Mouse (Mus musculus): ENCODE data around the gene Slc25a13.

The Slc25a13 gene

DNA sequence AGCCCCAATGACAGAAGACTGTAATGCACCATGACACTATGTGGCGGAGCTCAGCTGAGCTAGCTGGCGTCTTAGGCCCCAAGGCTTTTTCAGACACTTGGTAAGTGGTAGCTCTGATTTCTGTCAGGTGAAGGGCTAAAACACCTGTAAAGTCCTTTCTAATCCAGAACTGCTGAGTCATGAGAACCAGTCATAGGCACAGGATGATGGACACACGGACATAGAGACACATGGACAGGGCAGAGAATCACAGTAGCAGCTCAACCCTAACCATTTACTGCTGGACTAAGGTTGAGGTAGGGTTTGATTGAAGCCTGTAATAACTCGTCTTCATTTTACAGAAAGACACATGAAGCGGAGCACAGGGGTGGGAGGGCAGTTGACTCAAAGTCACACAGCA is 95.1 kb downstream of the Slc25a13 start:
- DNase-seq (ENCODE audit: extremely low spot score, low read depth, low spot score), result no peak

DNA sequence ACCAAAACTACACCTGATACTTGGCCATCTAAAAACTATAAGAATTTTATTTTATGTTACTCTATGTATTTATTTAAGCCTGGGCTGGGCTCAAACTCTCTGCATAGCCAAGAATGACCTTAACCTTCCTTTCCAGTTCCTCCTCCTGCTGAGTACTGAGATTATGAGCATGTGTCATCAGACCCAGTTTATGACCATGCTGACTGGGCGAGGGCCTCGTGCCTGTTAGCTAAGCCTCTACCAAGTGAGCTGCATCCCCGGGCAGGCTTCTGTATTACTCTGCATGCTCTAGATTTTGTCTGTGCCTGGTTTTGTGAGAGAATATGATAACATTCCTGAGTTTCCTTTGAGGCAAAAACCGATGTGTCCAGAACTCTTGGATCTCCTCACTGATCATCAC is 96.1 kb downstream of the Slc25a13 start:
- DNase-seq (ENCODE audit: extremely low spot score, low read depth, low spot score), result no peak

DNA sequence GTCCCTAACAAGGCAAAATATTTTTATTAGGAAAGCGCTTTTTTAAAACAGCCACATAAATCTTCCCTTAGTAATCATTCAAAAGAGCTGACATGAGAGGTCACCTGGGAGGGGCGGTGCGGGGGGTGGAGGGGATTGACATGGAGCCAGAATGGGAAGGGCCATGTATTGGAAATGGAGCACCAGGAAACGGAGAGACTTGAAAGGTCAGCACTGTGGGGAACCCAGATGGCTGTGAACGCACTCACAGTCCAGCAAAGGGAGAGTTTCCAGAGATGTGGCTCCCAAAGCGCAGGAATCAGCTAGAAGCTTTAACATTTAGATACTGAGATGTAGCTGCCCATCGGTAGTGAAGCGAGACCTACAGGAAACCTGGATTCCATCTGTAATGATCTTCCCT is 101.2 kb downstream of the Slc25a13 start:
- DNase-seq (ENCODE audit: extremely low spot score, low read depth, low spot score), result no peak

DNA sequence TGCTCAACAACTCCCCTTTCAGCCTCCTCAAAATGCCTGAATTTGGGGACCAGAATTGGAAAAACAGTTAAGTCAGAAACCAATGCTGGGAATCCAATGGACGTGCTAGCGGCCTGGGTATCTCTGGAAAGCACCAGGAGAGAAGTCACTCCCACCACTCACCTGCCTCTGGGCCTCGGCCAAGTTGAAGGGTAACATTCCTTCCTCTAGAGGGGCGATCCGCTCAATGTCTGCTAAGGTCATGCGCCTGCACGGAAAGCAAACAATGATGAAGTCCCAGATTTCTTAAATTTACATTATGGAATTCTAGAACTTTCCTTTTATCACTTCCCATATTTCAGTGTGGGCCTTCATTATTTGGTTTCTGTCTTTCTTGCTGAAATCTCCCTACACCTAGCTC is 103.2 kb downstream of the Slc25a13 start:
- DNase-seq (ENCODE audit: extremely low spot score, low read depth, low spot score), result no peak

DNA sequence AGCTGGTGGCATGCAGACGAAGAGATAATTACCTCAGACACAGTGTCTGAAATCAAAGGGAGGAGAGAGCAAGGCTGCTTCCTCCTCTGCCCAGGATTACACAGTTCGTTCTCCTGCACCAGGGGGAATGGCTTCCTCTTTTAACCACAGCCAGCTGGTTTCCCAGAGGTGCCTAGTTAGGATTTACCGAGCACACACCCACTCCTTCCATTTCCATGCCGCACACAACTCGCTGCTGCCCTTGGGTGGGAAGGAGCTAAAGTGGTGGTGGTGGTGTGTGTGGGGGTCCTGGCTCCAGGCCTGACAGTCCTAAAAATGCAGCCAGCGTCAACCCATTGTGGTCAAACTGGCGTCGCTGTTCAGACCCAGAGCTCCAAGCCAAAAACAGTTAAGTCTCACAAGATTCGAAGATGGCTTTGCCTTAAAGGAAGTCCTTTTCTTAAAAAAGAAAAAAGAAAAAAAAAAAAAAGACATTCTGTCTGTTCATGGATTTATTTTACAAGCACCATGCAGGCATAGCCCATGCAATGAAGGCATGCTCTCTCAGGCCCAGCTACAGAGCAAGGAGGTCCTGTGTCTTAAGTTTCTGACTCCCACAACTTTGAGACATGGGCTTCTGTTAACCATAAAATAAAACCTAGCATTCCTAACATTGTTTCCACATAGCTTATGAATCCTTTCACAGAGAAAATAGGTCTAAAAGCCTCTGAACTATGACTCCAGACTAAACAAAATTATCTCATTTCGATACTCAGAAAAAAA is 104.0 kb downstream of the Slc25a13 start:
- no peak for DNase-seq (ENCODE audit: extremely low spot score, low read depth, low spot score)

DNA sequence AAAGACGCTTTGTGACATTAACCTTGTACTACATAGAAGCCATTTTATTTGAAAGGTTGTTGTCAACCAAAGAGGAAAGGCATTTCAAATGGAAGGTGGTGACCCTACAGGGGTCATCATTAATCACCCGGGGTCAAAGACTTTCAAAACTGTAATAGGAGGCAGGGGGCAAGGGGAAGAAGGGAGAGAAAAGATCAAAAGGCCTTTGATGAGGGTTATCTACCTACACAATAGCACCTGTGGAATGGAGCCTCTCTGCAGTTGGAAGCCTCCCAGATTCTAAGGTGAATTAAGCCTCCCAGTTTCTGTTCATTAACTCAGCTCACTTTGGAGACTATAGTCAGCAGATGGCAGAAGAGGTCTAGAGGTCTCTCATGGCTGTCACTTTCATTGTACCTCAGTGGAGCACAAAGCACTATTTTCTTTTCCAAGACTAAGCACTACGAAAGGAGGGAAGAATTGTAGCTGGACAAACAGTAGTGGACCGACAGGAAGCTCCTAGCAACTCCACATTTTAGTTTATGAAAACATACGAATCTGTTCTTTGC is 109.5 kb downstream of the Slc25a13 start:
- no peak for DNase-seq (ENCODE audit: extremely low spot score, low read depth, low spot score)

DNA sequence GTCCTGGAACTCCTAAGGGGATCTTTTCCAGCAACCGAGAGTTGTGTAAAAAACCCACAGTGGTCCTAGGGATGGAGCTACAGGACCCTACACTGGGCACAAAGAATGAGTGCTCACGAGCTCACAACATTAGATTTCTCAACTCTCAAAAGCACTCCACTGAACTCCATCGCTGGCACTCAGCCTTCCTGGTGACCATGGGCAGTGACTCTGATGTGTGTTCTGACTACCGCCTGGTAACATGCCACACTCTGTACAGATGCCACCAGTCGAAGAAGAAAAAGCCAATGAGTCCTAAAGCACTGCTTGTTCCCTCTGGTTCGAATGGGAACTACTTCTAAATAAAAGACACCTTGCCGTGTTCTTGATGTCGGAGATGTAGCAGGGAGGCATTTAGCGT is 111.4 kb downstream of the Slc25a13 start:
- no peak for DNase-seq (ENCODE audit: extremely low spot score, low read depth, low spot score)

DNA sequence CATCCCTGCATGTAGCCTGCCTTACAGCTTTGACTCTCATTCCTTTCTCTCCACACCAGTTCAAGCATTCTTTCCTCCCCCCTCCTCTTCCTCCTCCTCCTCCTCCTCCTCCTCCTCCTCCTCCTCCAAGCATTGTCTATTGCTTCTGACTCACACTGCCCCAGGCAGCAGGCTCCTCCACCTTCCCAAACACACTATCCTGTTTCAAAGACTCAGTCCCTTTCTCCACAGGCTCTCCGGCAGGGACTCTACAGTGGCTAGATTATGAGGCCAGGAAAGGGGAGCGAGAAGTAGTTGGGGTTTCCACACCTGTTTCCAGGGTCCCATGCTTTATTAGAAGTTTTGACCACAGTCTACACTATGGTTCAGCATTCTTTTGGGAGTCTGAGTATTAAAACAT is 113.5 kb downstream of the Slc25a13 start:
- DNase-seq (ENCODE audit: extremely low spot score, low read depth, low spot score), result no peak

DNA sequence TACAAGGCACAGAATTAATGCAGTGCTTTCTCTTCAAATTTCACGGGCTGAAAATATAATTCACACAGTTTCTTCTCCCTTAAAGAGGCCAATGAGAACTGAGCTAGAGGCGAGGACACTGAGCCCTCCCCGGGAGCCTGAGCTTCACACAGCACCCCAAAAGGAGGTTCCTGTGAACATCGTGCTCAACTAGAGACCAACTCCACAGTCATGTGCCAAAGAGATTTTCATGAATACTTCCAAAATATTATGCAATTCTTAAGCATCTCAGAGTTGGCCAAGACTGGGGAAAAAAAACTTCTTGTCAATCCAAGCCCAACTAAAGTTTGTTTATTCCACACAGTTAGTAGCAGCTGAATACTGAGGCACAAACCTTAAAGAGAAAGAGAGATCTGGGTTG is 115.4 kb downstream of the Slc25a13 start:
- no peak for DNase-seq (ENCODE audit: extremely low spot score, low read depth, low spot score)

DNA sequence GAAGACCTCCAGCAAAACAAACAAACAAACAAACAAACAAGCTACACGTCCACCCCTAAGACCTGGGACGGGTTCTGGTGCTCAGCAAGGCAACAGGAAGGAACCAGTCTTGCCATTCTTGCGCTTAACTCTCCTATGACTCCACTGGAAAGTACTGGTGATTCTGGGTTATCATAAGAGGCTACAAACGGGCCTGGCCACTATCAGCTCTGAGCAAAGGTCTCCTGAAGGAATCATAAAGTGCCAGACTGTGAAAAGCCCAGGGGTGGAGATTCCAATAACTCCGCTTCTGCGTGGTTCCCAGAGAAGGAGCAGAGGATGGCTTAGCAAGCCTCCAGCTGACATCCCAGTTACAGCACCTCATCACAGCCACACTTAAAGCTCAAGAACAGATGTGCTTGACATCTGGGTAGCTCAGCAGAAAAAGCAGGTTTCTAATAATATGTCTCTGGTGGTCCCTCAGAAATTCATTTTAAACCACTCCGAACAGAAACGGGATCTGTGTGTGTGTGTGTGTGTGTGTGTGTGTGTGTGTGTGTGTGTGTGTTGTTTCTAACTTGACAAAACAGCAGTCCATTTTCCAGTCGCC is 116.0 kb downstream of the Slc25a13 start:
- no peak for DNase-seq (ENCODE audit: extremely low spot score, low read depth, low spot score)

DNA sequence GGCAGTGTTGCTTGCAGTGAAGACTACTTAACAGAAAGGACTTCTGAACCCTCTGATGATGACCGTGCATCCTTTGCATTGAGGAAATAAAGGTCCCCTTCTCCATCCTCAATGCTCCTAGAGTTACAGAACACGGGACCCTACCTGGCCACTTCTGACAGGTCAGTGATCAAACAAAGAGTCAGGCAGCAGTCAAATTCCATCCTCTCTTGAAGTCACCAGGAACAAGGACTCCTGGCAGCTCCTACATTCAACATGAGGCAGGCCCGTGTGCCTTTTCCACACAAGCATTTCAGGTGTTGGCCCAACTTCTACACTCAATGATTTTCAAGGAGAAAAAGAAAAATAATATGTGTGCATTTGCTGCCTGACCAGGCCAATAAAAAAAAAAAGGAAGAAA is 123.0 kb downstream of the Slc25a13 start:
- no peak for DNase-seq (ENCODE audit: extremely low spot score, low read depth, low spot score)

DNA sequence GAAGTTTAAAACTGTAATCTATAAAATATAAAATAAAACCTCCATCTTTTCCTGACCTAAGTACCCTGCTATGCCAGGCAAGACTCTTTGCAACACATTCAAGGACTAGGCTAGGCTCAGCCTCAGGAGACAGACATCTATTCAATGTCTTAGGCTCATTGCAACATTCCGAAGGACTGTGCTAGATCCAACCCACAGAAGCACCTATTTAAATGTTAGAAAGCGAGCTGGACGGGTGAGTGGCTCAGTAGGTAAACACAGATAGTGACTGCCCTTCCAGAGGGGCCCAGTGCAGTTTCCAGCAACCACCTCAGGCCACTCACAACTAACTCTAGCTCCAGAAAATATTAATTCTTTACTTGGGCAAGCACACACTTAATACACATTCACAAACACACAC is 123.5 kb downstream of the Slc25a13 start:
- no peak for DNase-seq (ENCODE audit: extremely low spot score, low read depth, low spot score)

DNA sequence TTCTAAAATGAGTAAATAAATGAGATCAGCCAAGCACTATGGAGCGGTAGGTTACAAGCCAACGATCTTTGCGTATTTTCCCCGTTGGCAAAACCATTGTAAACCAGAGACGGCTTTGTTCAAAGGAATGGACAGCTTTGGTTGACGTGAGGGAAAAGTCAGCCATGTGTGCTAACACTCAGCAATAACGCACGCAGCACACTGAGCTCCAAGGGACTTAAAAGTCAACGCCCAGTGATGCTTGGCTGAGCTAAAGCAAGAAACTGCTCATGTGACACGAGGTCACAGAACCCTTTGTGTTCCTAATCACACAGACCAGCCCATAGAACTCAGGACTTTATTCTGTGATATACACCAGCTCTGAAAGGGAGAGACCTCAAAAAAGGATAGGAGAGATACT is 124.5 kb downstream of the Slc25a13 start:
- no peak for DNase-seq (ENCODE audit: extremely low spot score, low read depth, low spot score)

DNA sequence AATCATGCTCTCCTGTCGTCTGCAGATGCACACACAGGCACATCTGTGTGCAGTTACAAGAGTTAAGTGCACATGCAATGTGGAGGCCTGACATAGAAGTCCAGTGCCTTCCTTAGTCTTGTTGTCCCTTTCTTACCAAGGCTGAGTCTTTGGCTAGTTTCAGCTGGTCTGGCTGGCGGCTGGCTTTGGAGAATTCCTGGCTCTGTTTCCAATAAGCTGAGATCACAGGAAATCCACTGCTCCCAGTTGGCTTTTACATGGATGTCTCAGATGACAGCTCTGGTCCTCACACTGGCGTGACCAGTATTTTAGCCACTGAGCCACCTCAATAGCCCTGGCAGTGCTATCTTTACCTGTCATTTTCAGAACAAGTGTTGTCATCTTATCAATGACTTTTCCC is 126.0 kb downstream of the Slc25a13 start:
- no peak for DNase-seq (ENCODE audit: extremely low spot score, low read depth, low spot score)

DNA sequence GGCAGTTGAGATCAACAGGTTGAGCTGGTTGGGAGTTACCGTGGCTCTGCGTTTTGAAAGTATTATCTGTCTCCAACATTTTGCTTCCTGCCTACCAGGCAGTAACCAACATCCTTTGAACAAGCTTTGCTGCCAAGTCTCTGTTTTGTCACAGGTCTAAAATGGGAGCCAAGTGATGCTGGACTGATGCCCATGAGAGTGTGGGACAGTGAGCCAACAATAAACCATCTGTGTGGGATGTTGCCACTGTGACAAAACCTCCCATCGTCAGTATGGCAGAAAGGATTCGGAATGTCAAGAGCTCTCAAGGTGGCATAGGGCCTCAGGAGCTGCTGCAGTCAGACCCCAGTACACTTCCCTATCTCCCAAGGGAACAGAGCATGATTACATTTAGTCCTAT is 128.8 kb downstream of the Slc25a13 start:
- no peak for DNase-seq (ENCODE audit: extremely low spot score, low read depth, low spot score)

DNA sequence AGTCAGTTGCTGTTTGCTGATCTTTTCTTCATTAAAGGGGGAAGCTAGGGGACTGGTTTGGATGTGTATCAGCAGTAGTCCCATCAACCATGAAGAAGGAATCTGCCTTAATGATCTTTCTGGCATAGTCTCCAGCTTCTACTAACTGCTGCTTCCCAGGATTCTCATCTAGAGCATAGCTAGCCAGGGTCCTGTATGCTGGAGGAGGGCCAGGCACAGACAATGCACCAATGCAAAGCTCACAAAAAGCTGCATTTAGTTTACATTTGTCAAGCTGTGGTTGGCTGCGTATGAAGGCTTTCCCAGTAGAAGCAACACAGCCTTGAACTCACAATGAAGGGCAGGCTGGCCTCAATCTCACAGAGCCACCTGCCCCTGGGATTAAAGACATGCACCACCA is 136.5 kb downstream of the Slc25a13 start:
- no peak for DNase-seq (ENCODE audit: extremely low spot score, low read depth, low spot score)

DNA sequence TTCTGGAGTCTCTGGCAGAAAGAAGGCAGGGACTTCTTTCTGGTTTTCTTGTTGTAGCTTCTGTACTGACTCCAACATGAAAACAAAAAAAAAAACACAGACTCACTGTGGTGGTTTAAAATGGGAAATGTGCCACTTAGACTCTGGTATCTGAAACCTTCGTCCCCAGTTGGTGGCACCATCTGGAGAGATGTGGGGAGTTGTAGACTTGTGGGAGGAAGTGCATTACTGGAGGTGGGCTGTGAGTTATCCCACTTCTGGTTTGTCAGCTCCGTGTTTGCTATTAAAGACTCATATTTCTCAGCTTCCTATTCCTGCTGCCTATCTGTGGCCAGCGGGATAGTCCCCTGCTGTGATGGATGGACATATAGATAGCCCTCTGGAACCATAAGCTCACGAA is 139.7 kb downstream of the Slc25a13 start:
- DNase-seq (ENCODE audit: extremely low spot score, low read depth, low spot score), result no peak

DNA sequence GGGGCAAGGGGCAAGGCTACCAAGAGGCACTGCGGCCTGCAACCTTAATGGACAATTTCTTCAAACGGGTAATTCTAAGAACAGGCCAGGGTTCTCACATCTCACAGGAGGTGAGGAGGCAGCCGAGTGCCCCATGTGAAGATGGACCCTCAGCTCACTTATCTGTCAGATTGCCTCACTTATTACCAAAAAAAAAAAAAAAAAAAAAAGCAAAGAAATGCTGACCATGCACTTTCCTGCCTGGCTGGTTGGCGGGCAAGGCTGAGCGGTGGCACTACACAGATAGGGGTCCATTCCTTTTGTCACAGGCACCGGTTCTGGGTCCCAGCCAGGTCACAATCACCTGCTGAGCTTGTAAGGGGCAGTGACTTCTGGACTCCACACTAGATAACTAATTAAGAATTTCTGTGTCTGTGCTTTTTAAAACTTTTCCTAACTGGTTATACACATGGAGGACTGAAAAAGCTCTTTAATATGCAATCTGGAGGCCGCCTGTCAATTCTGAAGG is 141.0 kb downstream of the Slc25a13 start:
- DNase-seq (ENCODE audit: extremely low spot score, low read depth, low spot score), result no peak

DNA sequence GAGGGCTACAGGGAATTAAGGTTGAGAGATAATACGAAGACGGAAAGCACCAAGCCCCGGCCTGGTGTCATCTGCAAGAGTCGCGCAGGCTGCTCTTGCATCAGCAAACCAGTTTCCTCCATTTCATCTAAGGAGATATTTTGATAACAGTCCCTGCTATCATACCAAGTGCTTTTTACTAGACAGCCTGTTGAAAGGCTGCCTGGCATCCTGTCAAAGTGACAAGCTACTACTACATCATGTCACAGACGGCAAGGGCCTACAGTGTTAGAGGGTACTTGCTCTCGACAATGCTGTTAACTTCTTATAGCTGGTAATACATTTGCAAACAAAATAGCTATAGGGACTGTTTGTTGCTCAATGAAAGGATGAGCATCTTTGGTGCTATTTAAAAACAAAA is 145.9 kb downstream of the Slc25a13 start:
- no peak for DNase-seq (ENCODE audit: extremely low spot score, low read depth, low spot score)

DNA sequence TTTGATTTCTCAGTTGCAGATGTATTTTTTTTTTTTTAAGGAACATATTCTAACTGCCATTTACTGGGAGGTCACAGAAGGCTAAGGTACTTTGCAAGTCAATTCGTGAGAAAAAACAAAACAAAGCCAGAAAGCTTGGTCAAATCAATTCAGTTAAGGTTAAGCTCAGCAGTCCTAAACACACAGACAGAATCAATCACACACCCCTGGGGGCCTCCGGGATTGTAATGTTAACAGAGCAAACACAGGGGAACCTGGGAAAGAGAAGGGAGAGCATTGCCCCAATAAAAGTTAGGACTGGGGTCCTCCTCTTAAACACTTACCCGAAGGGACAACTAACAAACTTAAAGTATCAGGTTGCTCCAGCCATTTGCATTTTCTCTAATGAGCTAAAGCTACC is 147.0 kb downstream of the Slc25a13 start:
- DNase-seq (ENCODE audit: extremely low spot score, low read depth, low spot score), result no peak

DNA sequence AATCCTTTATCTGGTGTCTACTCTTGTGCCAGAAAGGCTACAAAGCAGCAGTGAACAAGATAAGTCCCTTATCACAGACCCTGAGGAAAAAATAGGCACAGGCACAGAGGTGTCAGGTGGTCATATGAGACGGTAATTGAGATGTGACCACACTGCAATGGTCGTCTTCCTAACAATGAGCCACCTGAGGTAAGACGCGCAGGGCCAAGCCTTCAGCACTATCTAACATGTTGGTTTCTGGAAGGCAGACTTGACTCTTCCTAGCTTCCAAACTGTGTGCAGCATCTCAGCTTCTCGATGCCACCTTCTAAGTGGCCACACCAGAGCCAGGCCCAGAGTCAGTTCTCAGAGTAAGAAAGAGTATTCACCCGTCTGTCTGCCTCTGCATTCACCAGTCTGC is 149.8 kb downstream of the Slc25a13 start:
- no peak for DNase-seq (ENCODE audit: extremely low spot score, low read depth, low spot score)

DNA sequence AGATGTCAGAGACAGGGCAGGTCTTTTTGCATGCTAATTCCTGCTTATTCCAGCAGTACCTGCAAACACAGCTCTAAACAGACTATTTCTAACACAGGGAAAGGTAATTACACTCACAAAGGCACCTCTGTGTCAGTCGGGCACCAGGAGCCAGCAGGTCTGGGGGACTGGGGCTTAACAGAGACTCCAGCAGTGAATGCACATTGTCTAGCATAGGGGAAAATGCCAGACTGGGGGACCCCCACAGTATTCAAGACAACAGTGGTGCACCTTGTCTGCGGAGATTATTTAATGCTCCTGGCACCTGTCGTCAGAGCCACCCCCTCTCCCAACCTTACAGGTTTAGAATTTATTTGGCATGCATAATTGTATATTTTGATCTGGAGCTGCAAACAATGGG is 158.4 kb downstream of the Slc25a13 start:
- DNase-seq (ENCODE audit: extremely low spot score, low read depth, low spot score), result no peak

DNA sequence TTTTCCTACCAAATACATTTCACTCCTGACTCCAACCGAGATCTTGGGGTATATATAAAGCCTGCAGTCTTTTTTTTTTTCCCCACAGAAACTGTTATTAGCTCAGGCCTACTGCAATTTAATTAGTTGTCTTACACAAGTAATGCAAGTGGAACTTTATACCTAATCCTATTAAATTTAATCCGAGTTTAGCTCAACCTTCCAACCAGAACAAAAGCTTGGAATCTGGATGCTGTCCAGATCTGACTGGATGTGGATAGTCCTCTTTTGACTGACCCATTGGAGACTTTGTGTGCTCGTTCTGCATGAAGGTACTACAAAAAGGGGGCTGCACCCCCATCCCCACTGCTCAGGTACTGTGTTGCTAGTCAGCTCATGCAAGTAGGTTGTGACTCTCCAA is 163.0 kb downstream of the Slc25a13 start:
- DNase-seq (ENCODE audit: extremely low spot score, low read depth, low spot score), result no peak
